Mouse (Mus musculus) T-helper 17 cell (primary cell): Measurements from ENCODE around the gene Tspan17.
"Not testable (repeated sequence)": the region's sequence is repeated elsewhere in the genome, so short reads cannot be mapped to it uniquely, and the experiment has no call there.

Source experiments
- in situ Hi-C, 2 experiments: fragments of 300-600 bp; cut with MboI, MseI; formaldehyde crosslinking; loops; 1 replicate in 1 of 2; 2 replicates in 1 of 2; pipeline ENCODE4 v1.15.1; 2025; ENCODE audit warnings: high pct_unique_total_duplicates in 2 of 2

Tspan17 gene

GRCm38 (mm10) chr13:54760164-54760795, 28.9 kb upstream of the Tspan17 start:
- in situ Hi-C loops = no loop called here

- in situ Hi-C loops = no loop called here
Measured at GRCm38 (mm10) chr13:54760906-54761305, 28.3 kb upstream of the Tspan17 start.

GRCm38 (mm10) chr13:54765281-54766191, 23.6 kb upstream of the Tspan17 start:
- in situ Hi-C loops = no loop called here

- in situ Hi-C loops = no loop called here
Measured at GRCm38 (mm10) chr13:54766192-54766768, 22.9 kb upstream of the Tspan17 start, which contains the start of gene Sncb. Gene Sncb, minus strand, starts transcription at chr13:54766595.

- in situ Hi-C loops = no loop called here
Measured at GRCm38 (mm10) chr13:54767012-54767411, 22.2 kb upstream of the Tspan17 start.

- in situ Hi-C loops = no loop called here
Measured at GRCm38 (mm10) chr13:54780592-54780991, 8.6 kb upstream of the Tspan17 start.

GRCm38 (mm10) chr13:54781086-54781485, 8.1 kb upstream of the Tspan17 start:
- in situ Hi-C loops = no loop called here

GRCm38 (mm10) chr13:54783235-54783634, 5.9 kb upstream of the Tspan17 start:
- in situ Hi-C loops = no loop called here

- in situ Hi-C loops = no loop called here
Measured at GRCm38 (mm10) chr13:54783698-54784097, 5.5 kb upstream of the Tspan17 start, which contains the start of gene Eif4e1b. Gene Eif4e1b, plus strand, starts transcription at chr13:54783998.

GRCm38 (mm10) chr13:54787591-54787990, 1.6 kb upstream of the Tspan17 start:
- in situ Hi-C loops = not testable (repeated sequence)

GRCm38 (mm10) chr13:54789561-54790397, 602 bp downstream of the Tspan17 start:
- in situ Hi-C loops = no loop called here

- in situ Hi-C loops = no loop called here
Measured at GRCm38 (mm10) chr13:54792259-54793230, 3.4 kb downstream of the Tspan17 start.

- in situ Hi-C loops = no loop called here
Measured at GRCm38 (mm10) chr13:54794002-54794577, 4.9 kb downstream of the Tspan17 start.

- in situ Hi-C loops = loop anchor here (5.0 kb wide), 3 partner anchors 92 to 387 kb away; no protein-coding TSS in a partner anchor
Measured at GRCm38 (mm10) chr13:54794843-54795242, 5.7 kb downstream of the Tspan17 start.

- in situ Hi-C loops = loop anchor here (5.0 kb wide), 3 partner anchors 90 to 385 kb away; no protein-coding TSS in a partner anchor
Measured at GRCm38 (mm10) chr13:54797356-54797755, 8.2 kb downstream of the Tspan17 start.

GRCm38 (mm10) chr13:54797861-54798643, 8.9 kb downstream of the Tspan17 start:
- in situ Hi-C loops = loop anchor here (5.0 kb wide), 3 partner anchors 89 to 384 kb away; no protein-coding TSS in a partner anchor

GRCm38 (mm10) chr13:54798740-54799139, 9.6 kb downstream of the Tspan17 start:
- in situ Hi-C loops = loop anchor here (5.0 kb wide), 3 partner anchors 89 to 384 kb away; no protein-coding TSS in a partner anchor

GRCm38 (mm10) chr13:54799701-54800100, 10.5 kb downstream of the Tspan17 start:
- in situ Hi-C loops = loop anchor here (5.0 kb wide), 3 partner anchors 88 to 383 kb away; no protein-coding TSS in a partner anchor

- in situ Hi-C loops = no loop called here
Measured at GRCm38 (mm10) chr13:54800206-54800605, 11.0 kb downstream of the Tspan17 start.
